Mouse (Mus musculus) kidney, adult 18-20 months (tissue): ENCODE data around the gene Rubcn.

Experiments
- DNase-seq: peaks from one replicate; pipeline ENCODE4 v3.0.0; 2021

Rubcn gene

GRCm38 (mm10) chr16:32815160-32815605 lies 62.4 kb downstream of the Rubcn start:
- DNase-seq, result peak; percentile 52

GRCm38 (mm10) chr16:32814539-32814938 lies 63.0 kb downstream of the Rubcn start:
- DNase-seq, result peak; percentile 54

GRCm38 (mm10) chr16:32813771-32814170 lies 63.8 kb downstream of the Rubcn start:
- no peak for DNase-seq

GRCm38 (mm10) chr16:32813362-32813761 lies 64.2 kb downstream of the Rubcn start:
- DNase-seq, result no peak

GRCm38 (mm10) chr16:32812888-32813361 lies 64.6 kb downstream of the Rubcn start:
- peak; percentile 86 for DNase-seq

- no peak for DNase-seq
These were observed 67.2 kb downstream of the Rubcn start, which contains the start of gene Smbd1 for GRCm38 (mm10) chr16:32810321-32810720. Smbd1 (minus strand) TSS chr16:32810477.

- DNase-seq, result peak; percentile 18
These were observed 70.0 kb downstream of the Rubcn start for GRCm38 (mm10) chr16:32807408-32808185.

- no peak for DNase-seq
These were observed 72.4 kb downstream of the Rubcn start for GRCm38 (mm10) chr16:32805151-32805550.

- no peak for DNase-seq
These were observed 73.7 kb downstream of the Rubcn start for GRCm38 (mm10) chr16:32803901-32804300.

GRCm38 (mm10) chr16:32803252-32803853 lies 74.2 kb downstream of the Rubcn start:
- peak; percentile 78 for DNase-seq

GRCm38 (mm10) chr16:32797426-32797689 lies 80.2 kb downstream of the Rubcn start, which contains the start of gene Muc20:
Muc20 (minus strand) TSS chr16:32797435.
- no peak for DNase-seq

- no peak for DNase-seq
These were observed 80.7 kb downstream of the Rubcn start for GRCm38 (mm10) chr16:32796676-32797425.

- no peak for DNase-seq
These were observed 82.4 kb downstream of the Rubcn start for GRCm38 (mm10) chr16:32795177-32795576.

- no peak for DNase-seq
These were observed 87.5 kb downstream of the Rubcn start for GRCm38 (mm10) chr16:32790056-32790455.

- no peak for DNase-seq
These were observed 92.7 kb downstream of the Rubcn start for GRCm38 (mm10) chr16:32784840-32785239.

GRCm38 (mm10) chr16:32783324-32784062 lies 94.1 kb downstream of the Rubcn start:
- no peak for DNase-seq

- DNase-seq, result no peak
These were observed 98.6 kb downstream of the Rubcn start for GRCm38 (mm10) chr16:32778956-32779355.

- DNase-seq, result no peak
These were observed 100.9 kb downstream of the Rubcn start for GRCm38 (mm10) chr16:32776676-32777075.
